Mouse (Mus musculus) olfactory bulb, adult 2 months (tissue): ENCODE measurements around the gene Sept1. TPM values are rescaled to one million over a fixed set of nuclear protein-coding genes. Genes with fewer than 3 reads are reported as not detected.

ENCODE experiments used
- H3K27ac ChIP-seq: fragments of 200-500 bp; 2 replicates; pipeline ENCODE4 v1.5.1; 2012; ENCODE audit warnings: low read depth, low read length; ENCODE audit not compliant: insufficient read depth
- H3K4me1 ChIP-seq: fragments of 200-500 bp; 2 replicates; pipeline ENCODE4 v1.6.1; 2012; ENCODE audit warnings: low read length; ENCODE audit not compliant: control insufficient read depth, insufficient read depth
- H3K4me3 ChIP-seq: fragments of 200-500 bp; 2 replicates; pipeline ENCODE4 v1.5.1; 2012; ENCODE audit warnings: mild to moderate bottlenecking, low read depth, low read length, moderate library complexity; ENCODE audit not compliant: insufficient read depth
- CTCF ChIP-seq: fragments of 200-500 bp; IDR thresholded peaks from 2 replicates; pipeline ENCODE4 v1.5.1; 2012; ENCODE audit warnings: low read depth, mild to moderate bottlenecking, low read length, moderate library complexity; ENCODE audit not compliant: insufficient read depth
- POLR2A ChIP-seq: fragments of 200-500 bp; IDR thresholded peaks from 2 replicates; pipeline ENCODE4 v1.6.1; 2012; ENCODE audit warnings: mild to moderate bottlenecking, low read depth, low read length, moderate library complexity; ENCODE audit not compliant: insufficient read depth
- WGBS: fragments of 180-500 bp; shearing (Covaris S2); methylation state at CpG from one replicate; pipeline ENCODE4 v1.1.7; 2018; 5-methylcytosine and 5-hydroxymethylcytosine counted together
- polyA plus RNA-seq: library from polyadenylated mRNA; stranded (reverse); fragments of >200 nt; gene quantifications from 2 replicates; pipeline ENCODE4 v1.2.4, GENCODE M21; 2012; ENCODE audit warnings: low replicate concordance; ENCODE audit not compliant: missing spikeins, insufficient read depth, insufficient read length

The Sept1 gene
- polyA plus RNA-seq, 1 experiment = 2,394 TPM

DNA sequence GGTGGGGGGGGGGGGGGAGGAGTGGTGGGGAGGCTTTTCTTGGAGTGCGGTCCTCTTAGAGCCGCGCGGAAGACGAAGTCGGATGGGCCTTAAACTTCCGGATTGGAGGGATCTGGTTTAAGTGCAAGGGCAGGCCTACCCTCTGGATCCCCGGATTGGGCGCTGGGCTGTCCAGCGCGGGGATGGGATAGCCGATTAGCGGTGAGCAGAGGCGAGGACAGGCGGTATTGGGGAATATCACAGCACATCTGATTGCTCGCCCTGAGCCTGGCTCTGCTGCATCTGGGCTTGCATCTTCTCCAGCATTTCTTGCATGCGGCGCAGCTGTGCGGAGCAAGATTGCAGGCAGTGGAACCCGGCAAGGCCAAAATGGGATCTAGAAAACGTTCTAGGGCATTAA, 18.4 kb downstream of the Sept1 start:
- WGBS = 59% methylated on average over 21 of the region's 21 CpGs
- H3K27ac ChIP-seq = no peak overlapping the region
- peak overlapping the region; percentile 31 for H3K4me3 ChIP-seq

DNA sequence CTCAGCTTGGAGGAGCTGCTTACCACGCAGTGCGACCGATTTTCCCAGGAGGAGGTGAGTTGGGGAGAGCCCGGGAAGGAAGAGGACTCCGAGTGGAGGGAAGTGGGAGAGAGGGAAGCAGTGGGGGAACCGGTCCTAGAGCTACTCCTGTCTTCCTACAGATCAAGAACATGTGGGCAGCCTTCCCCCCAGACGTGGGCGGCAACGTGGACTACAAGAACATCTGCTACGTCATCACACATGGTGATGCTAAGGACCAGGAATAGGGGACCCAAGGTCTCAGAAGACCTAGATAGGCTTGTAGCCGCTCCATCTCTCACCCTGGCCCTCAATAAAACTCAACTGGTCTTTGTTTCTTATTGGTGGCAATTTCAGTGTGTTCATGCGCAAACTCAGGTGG, 19.0 kb downstream of the Sept1 start:
- no peak overlapping the region for H3K27ac ChIP-seq
- WGBS = 65% methylated on average over 12 of the region's 12 CpGs
- peaks cover 8% of the 10 kb centered on the region for H3K4me1 ChIP-seq
- no peak overlapping the region for H3K4me3 ChIP-seq
- peak; percentile 15; the same call in 1 of the 2 replicates for TF ChIP-seq CTCF
- no peak for TF ChIP-seq POLR2A

More for the DNA sequence above, 18.4 kb downstream of the Sept1 start:
- TF ChIP-seq CTCF (no peak), POLR2A (no peak)
- H3K4me1 ChIP-seq = peaks cover 8% of the 10 kb centered on the region

DNA sequence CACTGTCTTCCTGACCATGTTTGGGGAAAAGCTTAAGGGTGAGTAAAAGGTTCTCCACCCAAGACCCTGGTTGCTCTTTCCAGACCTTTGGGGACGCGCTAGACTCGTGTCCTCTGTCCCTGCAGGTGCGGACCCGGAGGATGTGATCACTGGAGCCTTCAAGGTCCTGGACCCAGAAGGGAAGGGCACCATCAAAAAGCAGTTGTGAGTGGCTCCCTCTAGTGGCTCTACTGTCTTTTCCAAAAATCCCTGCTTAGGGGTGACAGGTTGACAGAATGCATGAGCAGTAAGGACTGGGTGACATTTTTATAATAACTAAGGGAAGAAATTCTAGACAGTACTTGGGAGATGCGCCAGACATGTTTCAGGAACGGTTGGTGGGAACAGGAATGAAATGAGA, 19.4 kb downstream of the Sept1 start:
- TF ChIP-seq CTCF (0 out of 2 replicates have a peak, but pooled peaks have one; percentile 24), POLR2A (no peak)
- peaks cover 8% of the 10 kb centered on the region for H3K4me1 ChIP-seq
- H3K27ac ChIP-seq = no peak overlapping the region

DNA sequence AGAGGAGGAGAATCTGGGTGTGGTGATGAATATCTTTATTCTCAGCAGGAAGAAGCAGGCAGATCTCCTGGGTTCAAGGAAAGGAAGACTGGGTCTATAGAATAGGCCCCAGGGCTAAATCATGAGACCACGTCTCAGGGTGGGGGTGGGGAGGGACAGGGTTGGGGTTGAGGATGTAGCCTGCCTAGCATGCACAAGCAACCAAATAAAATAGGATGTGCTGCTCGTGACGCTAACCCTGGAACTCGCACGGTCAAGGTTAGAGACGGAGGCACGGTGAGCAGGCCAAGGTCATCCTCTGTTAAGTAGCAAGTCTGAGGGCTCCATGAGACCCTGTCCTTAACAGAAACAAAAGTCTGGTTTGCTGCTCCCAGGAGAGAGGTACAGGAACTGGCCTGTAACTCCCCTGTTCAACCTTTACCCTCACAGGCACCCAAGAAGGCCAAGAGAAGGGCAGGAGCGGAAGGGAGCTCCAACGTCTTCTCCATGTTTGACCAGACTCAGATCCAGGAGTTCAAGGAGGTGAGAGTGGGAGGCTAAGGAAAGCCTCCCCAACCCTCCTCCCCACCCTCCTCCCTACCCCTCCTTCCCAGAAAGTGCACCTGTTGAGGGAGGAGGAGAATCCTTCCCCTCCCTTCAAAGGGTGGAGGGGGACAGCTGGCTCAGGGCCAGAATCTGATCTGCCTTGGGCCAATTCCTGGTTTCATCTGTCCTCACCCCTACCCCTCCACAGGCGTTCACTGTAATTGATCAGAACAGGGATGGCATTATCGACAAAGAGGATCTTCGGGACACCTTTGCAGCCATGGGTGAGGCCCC, 20.3 kb downstream of the Sept1 start:
- no peak overlapping the region for H3K4me3 ChIP-seq
- no peak overlapping the region for H3K27ac ChIP-seq
- TF ChIP-seq CTCF (no peak), POLR2A (no peak)
- WGBS = 92% methylated on average over 12 of the region's 12 CpGs
- H3K4me1 ChIP-seq = peaks cover 8% of the 10 kb centered on the region

More for the DNA sequence above, 19.4 kb downstream of the Sept1 start:
- WGBS = 40% methylated on average over 7 of the region's 7 CpGs
- no peak overlapping the region for H3K4me3 ChIP-seq

DNA sequence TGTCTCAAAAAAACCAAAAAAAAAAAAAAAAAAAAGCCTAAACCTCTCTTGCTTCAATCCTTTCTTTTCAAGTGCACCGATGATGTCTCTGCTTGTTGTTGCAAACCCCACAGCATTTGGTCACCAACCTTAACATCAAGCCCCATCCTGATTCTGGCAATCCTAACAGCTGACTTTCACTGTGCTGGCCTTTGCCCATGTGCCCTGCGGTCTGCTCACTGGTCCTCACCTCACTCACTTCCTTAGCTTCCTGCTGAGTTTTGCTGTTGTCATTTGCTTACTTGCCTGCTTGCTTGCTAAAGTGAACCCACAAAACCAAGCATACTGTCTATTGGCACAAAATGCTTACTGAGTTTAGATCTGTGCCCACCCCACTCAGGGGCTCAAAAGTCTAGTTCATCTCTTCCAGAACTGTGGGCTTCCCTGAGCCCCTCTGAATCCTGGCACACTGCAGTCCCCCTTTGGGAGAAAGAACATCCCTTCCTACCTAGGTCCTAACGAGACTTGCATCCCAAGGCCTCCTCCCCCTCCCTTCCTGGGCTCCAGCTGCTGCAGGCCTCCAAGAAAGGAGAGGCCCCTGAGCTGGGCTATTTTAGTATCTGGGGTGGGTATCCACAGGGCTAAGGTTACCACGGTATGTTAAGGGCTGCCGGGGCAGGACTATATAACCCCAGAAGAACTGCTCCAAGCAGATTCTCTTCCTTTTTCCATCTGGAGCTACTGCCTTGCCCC, 21.8 kb downstream of the Sept1 start:
- 78% methylated on average over 5 of the region's 5 CpGs for WGBS
- no peak overlapping the region for H3K4me3 ChIP-seq
- H3K27ac ChIP-seq = no peak overlapping the region
- peaks cover 14% of the 10 kb centered on the region for H3K4me1 ChIP-seq
- no peak for TF ChIP-seq POLR2A
- TF ChIP-seq CTCF = no peak

DNA sequence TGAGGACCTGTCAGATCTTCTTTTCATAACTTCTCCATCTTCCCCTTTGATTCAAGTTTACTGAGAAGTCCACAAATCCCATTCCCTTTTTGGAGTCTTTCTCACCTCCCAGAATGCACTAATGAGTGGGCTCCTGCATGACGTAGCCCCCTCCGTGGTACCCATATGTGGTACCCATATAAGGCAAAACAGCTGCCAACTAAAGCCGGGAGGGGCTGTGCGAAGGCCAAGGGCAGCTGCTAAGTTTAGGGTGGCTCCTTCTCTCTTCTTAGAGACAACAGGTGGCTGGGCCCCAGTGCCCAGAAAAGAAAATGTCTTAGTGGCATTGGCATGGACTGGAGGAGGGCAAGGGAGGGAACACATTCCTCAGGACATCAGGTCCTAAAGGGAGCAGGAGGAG, 22.7 kb downstream of the Sept1 start:
- Histone ChIP-seq H3K27ac (no peak overlapping the region), H3K4me3 (no peak overlapping the region), H3K4me1 (peaks cover 15% of the 10 kb centered on the region)
- no peak for TF ChIP-seq CTCF
- no peak for TF ChIP-seq POLR2A
- 92% methylated on average over 4 of the region's 4 CpGs for WGBS

DNA sequence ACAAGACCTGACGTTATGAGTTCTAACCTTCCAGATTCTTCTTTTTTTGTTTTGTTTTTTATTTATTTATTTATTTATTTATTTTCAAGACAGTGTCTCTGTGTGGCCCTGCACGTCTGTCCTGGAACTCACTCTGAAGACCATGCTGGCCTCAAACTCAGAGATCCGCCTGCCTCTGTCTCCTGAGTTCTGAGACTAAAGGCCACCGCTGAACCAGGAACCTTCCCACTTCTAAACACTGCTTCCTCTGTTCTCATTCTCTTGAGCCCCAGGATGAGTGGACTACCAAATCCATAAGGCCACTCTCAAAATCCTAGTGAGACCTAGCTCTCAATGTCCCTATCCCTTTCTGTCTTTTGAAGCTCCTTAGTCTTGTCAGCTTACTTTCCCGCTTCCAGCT, 23.1 kb downstream of the Sept1 start:
- Histone ChIP-seq H3K27ac (no peak overlapping the region), H3K4me1 (peaks cover 13% of the 10 kb centered on the region), H3K4me3 (no peak overlapping the region)
- WGBS = 80% methylated on average over 5 of the region's 5 CpGs
- no peak for TF ChIP-seq POLR2A
- TF ChIP-seq CTCF = no peak

DNA sequence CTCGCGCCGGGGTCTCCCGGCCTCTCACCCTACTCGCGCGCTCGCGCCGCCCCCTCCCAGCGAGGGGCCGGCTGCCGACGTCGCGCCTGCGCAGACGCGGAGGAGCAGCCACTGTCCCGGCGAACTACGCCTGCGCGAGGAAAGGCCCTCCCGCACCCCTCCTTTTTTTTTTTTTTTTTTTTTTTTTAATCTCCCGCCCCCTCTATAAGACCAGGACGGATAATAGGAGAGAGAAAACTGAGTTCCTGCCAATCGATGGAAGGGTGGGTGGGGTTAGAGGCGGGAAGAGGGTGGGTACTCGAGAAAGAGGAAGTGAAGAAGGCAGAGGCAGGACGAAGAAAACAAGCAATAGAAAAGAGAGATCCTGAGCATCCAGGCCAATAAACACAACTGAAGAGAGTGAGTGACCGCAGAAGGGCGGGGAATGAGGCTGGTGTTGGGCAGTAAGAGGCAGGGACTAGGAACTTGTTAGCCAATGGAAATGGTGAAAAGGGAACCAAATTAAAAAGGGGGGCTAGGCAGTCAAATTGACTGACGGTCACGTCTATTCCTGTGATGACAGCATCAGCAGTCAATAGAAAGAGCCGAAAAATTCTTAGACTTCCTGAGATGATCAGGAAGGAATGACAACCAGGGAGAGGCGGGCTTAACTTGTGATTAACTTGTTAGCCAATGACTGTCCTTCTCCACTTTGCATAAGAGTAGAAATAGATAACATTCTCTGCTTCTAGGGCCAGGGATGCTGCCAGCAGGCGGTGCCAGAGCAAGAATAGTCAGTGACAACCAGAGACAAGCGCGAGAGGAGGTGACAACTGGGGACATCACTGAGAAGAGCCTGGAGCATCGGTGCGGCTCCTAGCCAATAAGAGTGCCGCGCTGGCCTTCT, 24.1 kb downstream of the Sept1 start, which contains the start of gene Mylpf:
TSS of gene Mylpf (plus strand) at position 338 of the 886 bp plus-strand sequence.
- Histone ChIP-seq H3K4me3 (peak within 1 kb of the TSS; percentile 60), H3K27ac (peak within 1 kb of the TSS; percentile 77), H3K4me1 (peaks cover 11% of the 10 kb centered on the region)
- TF ChIP-seq POLR2A (peak; percentile 32; the same call in 1 of the 2 replicates), CTCF (peak; percentile 24; the same call in 1 of the 2 replicates)
- under 1% methylated on average over 43 of the region's 44 CpGs for WGBS

DNA sequence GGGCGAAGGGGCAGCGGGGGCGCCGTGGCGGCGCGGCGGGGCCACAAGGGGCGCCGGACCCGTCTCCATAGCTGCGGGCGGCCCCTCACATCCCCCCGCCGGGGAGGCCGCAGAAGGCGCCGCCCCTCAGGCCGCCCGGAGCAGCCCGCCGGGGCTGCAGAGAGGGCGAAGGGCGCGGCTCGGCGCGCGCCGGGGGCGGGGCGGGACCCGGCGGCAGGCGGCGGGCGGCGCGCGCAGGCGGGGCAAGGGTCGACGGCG, 24.7 kb downstream of the Sept1 start, which contains the start of gene Tbc1d10b:
TSS of gene Tbc1d10b (minus strand) at position 174 of the 258 bp plus-strand sequence.
- TF ChIP-seq POLR2A = no peak
- TF ChIP-seq CTCF = no peak
- H3K4me3 ChIP-seq = peak within 1 kb of the TSS; percentile 60
- WGBS = under 1% methylated on average over 42 of the region's 44 CpGs

More for the DNA sequence above, 24.7 kb downstream of the Sept1 start, which contains the start of gene Tbc1d10b:
- H3K27ac ChIP-seq = peak within 1 kb of the TSS; percentile 77
- peaks cover 11% of the 10 kb centered on the region for H3K4me1 ChIP-seq
